Mouse (Mus musculus) CD8-positive naive resting alpha-beta T cell, adult 2 months (primary cell): ENCODE data around the gene Daam1.

Experiments used
- DNase-seq, 2 experiments: peaks; one replicate each; pipeline ENCODE4 v3.0.0; 2022; ENCODE audit warnings: low read depth in 2 of 2, low spot score in 2 of 2

The Daam1 gene

DNA sequence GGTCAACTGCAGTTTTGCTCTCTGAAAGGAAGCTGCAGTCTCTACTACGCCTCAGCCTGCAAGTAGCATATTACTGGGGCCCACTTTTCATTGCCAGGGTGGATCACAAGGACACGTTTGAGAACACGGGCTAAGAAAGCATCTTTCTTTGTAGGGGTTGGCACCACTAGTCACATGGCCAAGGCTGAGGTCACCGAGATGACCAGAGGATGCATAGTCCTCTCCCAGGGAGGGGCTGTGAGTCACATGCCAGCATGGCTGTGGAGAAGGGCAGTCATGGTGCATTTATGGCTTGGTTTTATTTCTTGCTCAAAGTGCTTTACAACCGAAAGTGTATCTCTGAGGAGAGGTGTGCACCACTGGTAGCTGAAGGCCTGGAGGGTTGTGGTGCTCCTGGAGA lies 67.4 kb downstream of the Daam1 start:
- no peak for DNase-seq

DNA sequence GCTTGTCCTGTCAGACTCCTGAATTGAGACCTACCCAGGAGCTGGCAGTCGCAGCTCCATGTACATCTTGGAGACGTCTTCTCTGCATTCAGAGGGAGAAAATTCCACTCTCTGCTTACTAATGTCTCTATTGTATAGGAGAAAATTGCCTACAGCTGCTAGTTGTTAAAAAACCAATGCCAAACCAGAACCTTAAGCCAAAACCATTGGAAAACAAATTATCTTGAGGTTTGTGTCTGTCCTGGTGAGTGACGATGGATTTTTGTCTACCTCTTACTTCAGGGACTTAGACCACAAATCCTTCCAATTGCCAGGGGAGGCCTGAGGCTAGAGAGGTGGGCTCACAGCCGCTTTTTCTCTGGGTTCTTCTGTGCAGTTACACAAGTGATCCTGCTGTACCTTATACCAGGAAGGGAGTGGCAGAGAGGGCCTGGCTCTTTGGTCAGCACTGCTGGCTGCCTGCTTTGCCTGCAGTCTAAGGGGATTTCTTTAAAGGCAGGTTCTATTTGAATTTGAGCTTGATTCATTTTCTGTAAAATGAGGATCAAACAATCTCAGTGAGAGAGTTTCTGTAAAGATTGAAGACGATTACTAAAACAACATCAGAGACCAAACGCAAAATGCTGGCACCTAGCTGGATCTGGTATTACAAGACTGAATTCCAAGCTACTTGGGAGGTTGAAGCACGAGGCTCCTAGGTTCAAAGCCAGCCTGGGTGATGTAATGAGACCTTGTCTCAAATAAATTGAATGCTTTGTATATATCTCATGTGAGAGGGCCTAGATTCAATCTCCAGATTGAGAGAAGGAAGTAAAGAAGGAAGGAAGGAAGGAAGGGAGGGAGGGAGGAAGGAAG lies 68.0 kb downstream of the Daam1 start:
- DNase-seq = no peak

DNA sequence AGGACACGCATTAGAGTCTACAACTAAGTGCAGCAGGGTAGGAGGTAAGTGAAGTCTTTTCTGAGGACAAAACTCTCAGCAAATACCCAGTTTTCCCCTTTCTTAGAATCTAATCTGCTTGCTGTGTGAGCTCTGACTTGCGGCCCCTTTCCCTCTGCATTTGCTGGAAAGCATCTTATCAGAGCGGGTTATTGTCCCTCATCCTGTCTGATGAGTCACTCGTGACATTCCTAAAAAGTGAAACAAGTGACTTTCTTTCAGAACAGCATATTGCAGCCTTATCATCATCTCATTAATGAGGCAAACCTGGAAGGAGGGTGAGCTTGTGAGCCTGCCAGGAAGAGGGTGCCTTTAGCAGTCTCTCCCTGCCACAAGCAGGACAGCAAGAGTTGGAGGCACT lies 68.7 kb downstream of the Daam1 start:
- no peak for DNase-seq

DNA sequence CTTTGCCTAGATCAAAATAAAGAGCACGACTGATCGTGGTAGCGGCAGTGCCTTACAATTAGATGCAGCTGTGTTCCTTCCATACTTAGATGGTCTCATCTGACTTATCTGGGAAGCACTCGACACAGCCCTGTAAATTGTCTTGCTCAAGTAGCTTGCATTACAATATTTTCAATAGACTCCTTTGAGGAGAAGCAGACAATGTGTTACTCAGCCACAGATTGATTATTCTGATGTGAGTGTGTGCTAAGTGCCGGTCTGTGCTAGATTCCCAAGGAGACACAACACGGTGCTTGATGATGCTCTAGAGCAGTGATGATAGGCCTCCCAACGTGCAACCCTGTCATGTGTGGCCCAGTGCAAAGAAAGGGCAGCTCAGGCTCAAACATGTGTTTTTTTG lies 70.3 kb downstream of the Daam1 start:
- DNase-seq = no peak

DNA sequence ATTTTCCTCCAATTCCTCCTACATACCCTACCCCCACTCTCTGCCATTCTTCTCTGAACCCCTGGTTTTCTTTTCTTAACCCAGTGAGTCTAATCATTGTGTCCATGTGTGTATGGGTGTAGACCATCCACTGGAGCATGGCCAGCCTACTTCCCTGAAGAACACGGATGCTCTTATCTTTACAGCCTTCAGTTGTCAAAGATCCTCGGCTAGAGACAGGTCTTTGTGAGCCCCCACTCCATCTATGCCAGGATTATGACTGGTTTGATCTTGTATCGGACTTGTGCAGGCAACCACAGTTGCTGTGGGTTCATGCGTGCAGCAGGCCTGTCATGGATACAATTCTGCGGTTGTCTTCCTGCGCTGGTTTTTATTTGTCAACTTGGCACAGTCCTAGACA lies 71.0 kb downstream of the Daam1 start:
- DNase-seq = no peak

DNA sequence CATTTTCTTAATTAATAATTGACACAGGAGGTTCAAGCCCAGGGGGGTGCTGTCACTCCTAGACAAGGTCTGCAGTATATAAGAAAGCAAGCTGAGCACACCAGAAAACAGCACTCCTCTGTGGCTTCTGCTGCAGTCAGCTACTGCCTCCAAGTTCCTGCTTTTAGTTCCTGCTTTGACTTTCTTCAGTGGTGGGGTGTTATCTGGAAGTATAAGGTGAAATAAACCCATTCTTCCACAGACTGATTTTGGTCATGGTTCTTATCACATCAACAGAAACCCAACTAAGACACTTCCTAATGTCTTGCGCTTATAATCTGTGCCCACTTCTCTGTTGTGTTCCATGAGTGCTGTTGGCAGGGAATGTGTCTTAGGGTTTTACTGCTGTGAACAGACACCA lies 71.4 kb downstream of the Daam1 start:
- DNase-seq = no peak

DNA sequence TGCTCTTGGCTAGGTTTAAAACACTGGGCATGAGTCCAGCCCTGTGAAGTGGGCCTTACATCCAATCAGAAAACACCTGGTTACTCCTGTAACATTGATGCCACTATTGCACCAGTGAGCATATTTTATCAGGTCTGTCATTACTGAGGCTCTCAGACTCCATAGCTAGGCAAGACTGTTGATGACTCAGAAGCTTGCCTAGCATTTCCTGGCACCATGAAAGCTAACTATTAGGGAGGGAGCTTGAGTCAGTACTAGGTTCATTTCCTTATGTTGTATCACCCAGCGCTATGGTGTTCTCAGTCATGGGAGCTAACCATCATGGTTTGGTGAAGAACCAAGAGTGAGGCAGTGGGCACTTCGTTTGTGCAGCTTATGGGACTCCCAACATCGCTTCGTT lies 72.3 kb downstream of the Daam1 start:
- DNase-seq = no peak

DNA sequence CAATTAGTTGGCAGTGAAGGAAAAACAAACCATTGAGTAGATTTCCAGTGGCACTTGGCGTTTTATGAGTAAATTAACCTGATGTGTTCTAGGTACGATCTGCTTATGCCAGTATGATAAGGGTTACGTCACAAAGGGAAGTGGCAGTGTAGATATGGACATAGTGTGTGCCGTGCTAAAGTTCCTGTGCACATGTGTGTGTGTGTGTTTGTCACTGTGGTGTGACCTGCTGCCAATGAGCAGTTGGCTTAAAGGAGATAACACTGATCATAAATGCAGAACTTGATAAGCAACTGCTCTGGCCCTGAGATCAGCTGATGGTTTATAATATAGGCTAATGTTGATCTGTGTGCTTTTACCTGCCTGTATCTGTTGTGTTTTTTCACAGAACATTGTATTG lies 73.4 kb downstream of the Daam1 start:
- DNase-seq = no peak

DNA sequence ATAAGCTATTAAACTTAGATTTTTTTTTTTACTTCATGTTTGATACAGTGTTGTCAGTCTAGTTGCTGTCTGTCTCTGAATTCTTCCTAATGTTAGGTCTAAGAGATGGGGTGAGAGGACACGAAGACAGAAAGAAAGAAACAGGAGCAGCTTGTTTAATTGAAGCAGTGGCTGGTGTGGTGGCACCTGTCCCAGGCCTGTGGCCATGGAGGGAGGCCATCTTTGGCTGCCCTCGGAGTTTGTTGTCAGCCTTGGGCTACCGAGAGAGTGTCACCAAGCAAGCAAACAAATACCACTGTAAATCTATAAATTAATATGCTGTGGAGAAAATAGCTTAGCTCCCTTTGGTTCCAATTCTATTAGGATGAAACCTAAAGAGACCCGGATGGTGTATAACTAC lies 74.0 kb downstream of the Daam1 start:
- DNase-seq = no peak

DNA sequence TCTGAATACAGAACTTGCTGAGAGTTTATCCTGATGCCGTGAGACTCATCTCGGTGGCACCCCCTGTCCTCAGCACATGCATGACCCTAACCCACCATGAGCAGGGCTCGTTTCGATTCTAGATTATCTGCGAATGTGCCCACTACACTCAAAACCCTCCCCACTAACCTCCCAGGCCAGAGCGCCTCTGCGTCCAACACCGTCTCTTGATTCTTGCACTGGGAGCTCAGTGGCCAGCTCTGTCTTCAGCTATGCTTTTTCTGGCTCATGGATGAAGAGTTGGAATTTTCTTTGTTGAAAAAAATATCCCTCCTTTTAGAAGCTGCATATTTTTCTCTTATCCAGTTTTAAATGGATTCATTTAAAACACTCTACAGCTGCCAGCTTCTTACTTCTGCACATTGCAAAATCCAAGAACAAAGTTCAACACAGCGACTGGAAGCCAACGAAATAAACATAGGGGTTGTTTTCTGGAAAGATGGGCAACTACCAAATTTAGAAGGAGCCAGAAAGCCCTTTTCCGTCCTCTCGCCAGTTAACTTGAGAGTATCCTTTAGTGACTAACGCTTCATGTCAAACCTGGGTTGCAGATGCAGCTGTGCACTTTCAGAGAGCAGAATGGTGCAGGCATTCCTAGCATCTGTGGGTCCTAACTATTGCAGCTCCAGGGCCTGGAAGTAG lies 74.9 kb downstream of the Daam1 start:
- no peak for DNase-seq

DNA sequence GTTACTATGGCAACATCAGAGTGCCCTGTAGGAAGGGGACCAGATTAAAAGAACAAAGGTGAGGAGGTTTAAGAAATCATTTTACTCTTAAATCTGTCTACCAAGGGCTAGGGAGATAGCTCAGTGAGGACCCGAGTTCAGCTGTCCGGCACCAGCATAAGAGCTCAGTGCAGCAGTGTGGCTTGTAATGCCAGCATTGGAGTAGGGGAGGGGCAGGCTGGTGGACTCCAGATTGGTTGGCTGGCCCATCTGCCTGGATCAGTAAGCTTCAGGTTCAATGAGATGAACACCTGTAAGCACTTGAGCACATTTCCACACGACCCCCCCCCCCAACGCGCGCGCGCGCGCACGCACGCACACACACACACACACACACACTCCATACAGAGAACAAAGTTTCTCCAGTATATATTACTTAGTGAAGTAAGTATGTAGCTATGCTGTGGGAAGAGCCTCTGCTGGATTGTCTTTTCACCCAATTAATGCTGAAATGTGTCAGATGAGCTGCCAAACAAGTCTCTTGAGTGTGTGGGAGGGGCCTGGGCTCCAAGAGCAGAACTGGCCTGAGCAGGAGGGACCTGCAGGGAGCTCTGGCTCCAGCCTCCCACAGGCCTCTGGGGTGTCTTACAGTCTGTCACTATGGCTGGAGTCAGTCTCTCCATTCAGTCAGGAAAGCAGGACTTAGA lies 75.8 kb downstream of the Daam1 start:
- no peak for DNase-seq

DNA sequence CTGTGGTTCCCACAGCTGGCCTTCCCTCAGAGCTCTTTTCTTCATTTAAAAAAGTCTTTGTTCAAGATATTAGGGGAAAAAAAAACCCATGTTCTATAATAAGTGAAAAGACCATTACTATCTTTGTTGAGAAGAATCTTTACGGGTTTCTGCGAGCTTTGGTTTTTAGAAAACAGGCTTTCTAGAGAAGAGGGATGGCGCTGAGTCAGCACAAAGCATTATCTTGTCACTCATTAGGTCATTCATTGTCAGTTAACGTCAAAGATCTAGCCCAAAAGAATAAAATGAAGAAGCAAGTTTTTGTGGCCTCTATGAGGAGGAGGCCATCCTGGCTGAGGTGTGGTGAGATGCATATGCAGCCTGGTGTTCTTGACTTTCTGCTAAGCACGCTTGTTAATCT lies 78.1 kb downstream of the Daam1 start:
- DNase-seq = no peak

DNA sequence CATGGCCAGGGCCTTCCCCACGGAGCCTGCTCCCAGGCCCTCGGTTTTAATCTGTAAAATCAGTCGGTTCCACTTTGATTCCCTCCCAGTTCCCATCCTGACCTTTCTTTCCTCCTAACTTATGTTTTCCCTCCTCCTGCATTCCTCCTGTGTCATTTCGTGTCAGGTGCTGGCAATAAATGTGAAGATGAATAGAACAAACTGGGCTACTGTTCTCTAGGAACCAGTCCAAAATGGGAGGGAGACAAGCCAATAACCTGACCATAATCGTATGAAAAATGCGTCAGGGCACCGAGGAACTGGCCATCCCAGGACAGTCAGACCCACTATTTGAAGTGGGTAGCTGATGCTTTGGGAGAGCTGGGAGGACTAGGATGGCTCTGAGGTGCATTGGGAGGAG lies 79.4 kb downstream of the Daam1 start:
- DNase-seq = no peak

DNA sequence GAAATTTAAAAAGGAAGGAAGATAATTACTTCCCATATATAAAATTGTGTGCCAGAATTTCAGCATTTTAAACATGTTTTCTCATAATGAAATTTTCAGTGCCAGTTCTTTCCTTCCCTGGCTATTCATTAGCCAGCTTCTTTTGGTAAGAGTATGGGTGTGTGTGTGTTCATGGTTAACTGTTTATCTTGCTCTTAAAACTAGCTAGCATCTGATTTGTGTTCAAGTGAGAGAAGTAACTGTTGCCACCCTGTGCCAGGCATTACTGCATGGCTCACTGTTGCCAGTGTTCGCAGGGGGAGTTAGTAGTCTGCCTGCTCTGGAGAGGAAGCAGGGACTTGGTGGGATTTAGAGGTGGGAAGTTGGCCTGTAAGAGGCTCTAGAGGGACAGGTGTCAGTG lies 81.4 kb downstream of the Daam1 start:
- DNase-seq = no peak

DNA sequence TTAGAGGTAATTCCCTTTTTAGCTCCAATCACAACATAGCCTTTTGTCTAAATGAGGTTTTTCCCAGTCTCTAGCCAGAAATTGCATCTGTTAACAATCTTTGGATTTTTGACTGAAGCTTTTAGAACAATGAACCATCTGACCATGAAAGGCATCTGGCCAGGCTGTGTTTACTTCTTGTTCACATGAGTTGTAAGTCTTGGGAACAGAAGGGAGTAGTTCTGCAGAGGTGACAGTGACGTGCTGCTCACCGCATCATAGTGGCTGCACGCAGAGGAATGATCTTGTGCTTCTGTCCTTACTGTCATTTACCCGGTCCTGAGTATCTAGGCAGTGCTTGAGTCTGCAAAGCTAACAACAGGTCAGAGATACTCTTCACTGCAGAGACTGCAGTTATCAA lies 88.3 kb downstream of the Daam1 start:
- DNase-seq = no peak

DNA sequence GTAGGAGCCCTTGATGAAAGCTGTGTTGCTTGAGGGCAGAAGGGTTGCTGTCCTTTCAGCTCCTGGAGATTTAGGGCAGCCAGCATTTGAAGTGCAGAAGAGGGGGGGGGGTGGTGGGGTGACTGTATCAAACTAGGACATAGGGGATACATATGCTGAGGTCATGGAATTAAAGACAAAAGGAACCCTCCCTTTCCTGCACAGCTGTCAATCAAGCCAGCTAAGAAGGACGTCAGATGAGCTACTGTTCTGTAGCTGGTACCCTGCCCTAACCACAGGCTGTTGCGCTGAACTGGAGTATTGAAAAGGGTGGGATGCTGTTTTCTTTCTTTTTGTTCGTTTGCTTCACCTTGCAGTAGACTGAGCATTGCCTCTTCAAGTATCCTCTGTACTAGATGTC lies 89.1 kb downstream of the Daam1 start:
- DNase-seq = no peak

DNA sequence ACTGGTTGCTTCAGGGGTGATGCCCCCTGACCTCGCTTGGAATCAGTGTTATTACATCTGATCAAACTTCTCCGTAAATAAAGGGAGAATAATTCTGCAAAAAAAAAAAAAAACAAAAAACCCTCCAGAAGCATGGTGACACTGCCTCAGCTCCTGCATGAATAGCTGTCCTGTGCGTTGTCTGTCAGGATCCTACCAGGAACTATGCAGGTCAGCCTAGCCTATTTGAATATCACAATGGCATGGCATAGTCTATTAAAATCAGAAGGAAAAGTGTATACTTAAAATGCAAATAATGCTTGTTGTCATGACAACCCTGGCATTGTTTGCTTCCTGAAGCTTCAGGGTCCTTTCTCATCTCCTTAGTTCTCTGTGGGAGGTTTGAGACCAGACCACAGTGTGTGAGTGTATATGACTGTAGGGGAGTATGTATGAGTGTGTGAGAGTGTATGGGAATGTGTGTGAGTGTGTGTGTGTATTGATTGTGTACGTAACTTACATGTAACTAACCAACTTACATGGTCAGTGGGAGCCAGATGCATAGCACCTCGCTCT lies 92.0 kb downstream of the Daam1 start:
- no peak for DNase-seq

DNA sequence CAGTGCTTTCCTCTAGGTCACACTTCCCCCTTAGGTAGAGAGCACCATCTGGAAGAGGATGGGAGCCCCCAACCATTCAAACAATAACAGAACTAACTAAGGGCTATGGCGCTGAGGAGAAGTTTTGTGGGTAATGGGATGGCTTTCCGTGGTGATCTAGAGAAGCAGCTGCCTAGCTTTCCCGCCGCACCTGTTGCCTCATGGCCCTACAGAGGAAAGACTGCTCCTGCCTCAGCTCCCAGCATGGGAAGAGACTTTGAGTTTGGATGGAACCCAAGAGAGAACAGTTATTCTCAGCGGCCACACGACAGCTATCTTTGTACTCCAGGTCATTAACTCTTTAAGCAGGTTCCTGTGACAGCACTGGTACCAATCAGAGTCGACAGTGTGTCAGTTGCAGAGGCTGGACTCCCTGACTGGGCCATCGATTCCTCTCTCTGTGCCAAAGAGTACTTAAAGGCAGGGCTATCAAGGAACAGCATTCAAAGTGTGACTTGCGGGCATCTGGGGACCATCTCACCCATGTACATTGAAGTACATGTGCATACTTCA lies 94.2 kb downstream of the Daam1 start:
- DNase-seq = no peak

DNA sequence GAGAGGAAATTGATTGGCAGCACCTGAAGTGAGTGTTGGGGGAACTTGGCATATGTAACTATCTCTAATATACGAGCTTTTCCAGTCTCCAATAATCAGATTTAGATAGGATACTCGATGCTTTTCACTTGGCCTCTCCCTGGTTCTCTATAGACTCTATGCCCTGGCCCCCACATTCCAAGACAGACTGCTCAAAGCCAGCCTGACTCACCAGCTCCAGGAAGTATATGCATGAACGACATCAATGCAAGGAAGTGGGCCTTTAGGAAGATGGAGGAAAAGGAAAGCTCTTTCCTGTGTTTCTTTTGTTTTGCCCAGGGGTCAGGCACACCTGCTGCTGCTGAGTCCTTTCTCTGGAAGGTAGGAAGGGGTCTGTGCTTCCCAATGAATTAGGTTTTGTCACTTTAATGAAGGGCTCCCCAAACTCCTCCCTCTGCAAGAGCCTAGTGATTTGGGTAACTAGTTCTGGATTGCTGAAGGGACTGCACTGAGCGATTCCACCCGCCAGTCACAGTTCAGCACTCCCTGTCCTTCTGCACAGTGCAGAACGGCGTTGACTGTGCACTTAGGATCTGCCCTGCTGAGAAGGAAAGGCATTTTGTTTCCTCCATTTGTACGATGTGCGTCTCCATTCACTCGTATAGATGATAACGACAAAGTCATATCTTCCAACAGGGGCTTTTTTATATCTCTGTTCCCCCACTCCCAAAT lies 95.3 kb downstream of the Daam1 start:
- DNase-seq = no peak

DNA sequence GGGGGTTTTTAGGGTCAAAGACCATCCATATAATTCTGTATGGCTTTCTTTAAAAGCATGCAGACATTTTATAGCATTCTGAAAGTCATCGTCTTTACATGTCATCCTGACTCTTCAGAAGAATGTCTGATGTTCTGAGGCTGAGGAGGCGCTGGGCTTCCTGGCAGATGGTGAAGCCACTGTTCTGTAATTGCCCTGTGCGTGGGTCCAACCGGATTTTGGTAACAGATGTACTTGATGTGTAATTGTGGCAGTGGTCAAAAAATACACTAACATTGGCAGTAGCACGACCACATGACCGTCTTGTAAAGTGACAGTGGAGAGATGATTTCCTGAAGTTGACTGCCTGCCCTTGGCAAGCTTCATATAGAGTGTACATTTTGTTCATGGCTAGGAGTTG lies 97.2 kb downstream of the Daam1 start:
- no peak for DNase-seq

DNA sequence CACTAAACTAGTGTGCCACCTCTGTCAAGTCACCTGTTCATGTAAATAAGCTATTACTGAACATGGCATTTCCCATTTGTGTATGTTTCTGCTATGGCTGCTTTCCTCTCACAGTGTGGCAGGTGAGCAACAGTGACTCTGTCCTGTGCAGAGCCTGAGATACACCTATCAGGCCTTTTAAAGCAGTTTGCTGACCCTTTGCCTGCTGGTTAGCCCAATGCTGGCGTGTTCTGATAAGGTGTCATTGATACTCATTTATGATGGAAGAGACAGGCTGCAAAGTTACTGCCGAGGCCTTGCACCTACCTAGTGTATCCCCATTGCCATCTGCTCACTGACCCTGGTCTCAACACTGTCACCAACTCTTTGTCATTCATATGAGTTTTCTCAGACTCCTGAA lies 99.0 kb downstream of the Daam1 start:
- DNase-seq = no peak
